8 mouse cellular contexts compared by ENCODE assay signal in genomic region chr4:62263133-62263844, GRCm38 (mm10). TPM values are rescaled to one million over a fixed set of nuclear protein-coding genes. Genes with fewer than 3 reads are reported as not detected.
DNase-seq lines count a peak whose midpoint lies in the region; ATAC-seq and TF ChIP-seq lines count a peak whose summit lies in the region.

No protein-coding gene starts in this region.

- 37% methylated on average over 7 of the region's 7 CpGs for WGBS in heart, postnatal 0 days
- WGBS in hindbrain, embryonic 16.5 days = 32% methylated on average over 7 of the region's 7 CpGs

- no peaks in the 10 kb centered on the region for H3K4me1 ChIP-seq in heart, postnatal 0 days (ENCODE audit: control insufficient read depth, insufficient read depth)
- no peaks in the 10 kb centered on the region for H3K4me1 ChIP-seq in testis, adult 2 months (ENCODE audit: control insufficient read depth, insufficient read depth, low read length)
- H3K4me1 ChIP-seq in hindbrain, embryonic 16.5 days (ENCODE audit: control insufficient read depth, insufficient read depth, low read depth, low read length) = no peaks in the 10 kb centered on the region

- TF ChIP-seq CTCF in heart, postnatal 0 days (IDR thresholded peaks at IDR 0.05; ENCODE audit: low read depth) = peak; percentile 7; the same call in 1 of the 2 replicates
- TF ChIP-seq CTCF in testis, adult 2 months (IDR thresholded peaks at IDR 0.05; ENCODE audit: control insufficient read depth, insufficient read depth, insufficient replicate concordance, low read depth, low read length) = no peak

- no peaks in the 10 kb centered on the region for H3K36me3 ChIP-seq in heart, postnatal 0 days (replicated peaks; ENCODE audit: control insufficient read depth, insufficient read depth, low read length)
- no peaks in the 10 kb centered on the region for H3K36me3 ChIP-seq in testis, adult 2 months (ENCODE audit: control insufficient read depth, insufficient read depth, low read length)
- no peaks in the 10 kb centered on the region for H3K36me3 ChIP-seq in hindbrain, embryonic 16.5 days (ENCODE audit: control insufficient read depth, insufficient read depth, low read length)

- no peak overlapping the region for H3K9ac ChIP-seq in heart, postnatal 0 days (replicated peaks; ENCODE audit: low read depth, low read length)
- H3K9ac ChIP-seq in hindbrain, embryonic 16.5 days (ENCODE audit: low read depth, low read length) = no peak overlapping the region

- TF ChIP-seq POLR2A in testis, adult 2 months (IDR thresholded peaks at IDR 0.05; ENCODE audit: control insufficient read depth, low read depth, low read length) = no peak

- no peaks in the 10 kb centered on the region for H3K27me3 ChIP-seq in heart, postnatal 0 days (ENCODE audit: control insufficient read depth, insufficient read depth, low read length)
- no peaks in the 10 kb centered on the region for H3K27me3 ChIP-seq in testis, adult 2 months (ENCODE audit: control insufficient read depth, insufficient read depth, low read length)
- H3K27me3 ChIP-seq in hindbrain, embryonic 16.5 days (replicated peaks; ENCODE audit: control insufficient read depth, insufficient read depth, low read length) = no peaks in the 10 kb centered on the region

- TF ChIP-seq EP300 in heart, postnatal 0 days (IDR thresholded peaks at IDR 0.05; ENCODE audit: low read depth) = no peak

- H3K27ac ChIP-seq in heart, postnatal 0 days (ENCODE audit: low read depth) = no peak overlapping the region
- no peak overlapping the region for H3K27ac ChIP-seq in testis, adult 2 months (ENCODE audit: control insufficient read depth, insufficient read depth, low read depth, low read length)
- no peak overlapping the region for H3K27ac ChIP-seq in hindbrain, embryonic 16.5 days (ENCODE audit: low read depth, low read length)

- no peak for ATAC-seq in heart, postnatal 0 days (ENCODE audit: insufficient read depth, low read depth)
- ATAC-seq in hindbrain, embryonic 16.5 days = peak; percentile 84

- H3K4me3 ChIP-seq in heart, postnatal 0 days (ENCODE audit: low read depth, low read length) = no peak overlapping the region
- peak overlapping the region; percentile 46; the same call in 1 of the 2 replicates for H3K4me3 ChIP-seq in testis, adult 2 months (ENCODE audit: control insufficient read depth, low read depth, low read length)
- H3K4me3 ChIP-seq in hindbrain, embryonic 16.5 days (ENCODE audit: low read length) = no peak overlapping the region

- no peak for DNase-seq in heart, postnatal 0 days (ENCODE audit: low spot score)
- no peak for DNase-seq in heart, adult 9 months (ENCODE audit: low spot score in 2 of 2)
- DNase-seq in testis, postnatal 14 days (ENCODE audit: low spot score) = no peak
- no peak for DNase-seq in adrenal gland, postnatal 14 days
- no peak for DNase-seq in spleen, postnatal 36 days (ENCODE audit: low spot score in 2 of 2)
- DNase-seq in left cerebral cortex, adult 11 months (ENCODE audit: low spot score) = no peak

- H3K9me3 ChIP-seq in heart, postnatal 0 days (replicated peaks; ENCODE audit: control insufficient read depth, low read length) = no peaks in the 10 kb centered on the region
- no peaks in the 10 kb centered on the region for H3K9me3 ChIP-seq in hindbrain, embryonic 16.5 days (ENCODE audit: control insufficient read depth, low read length)

- no peak overlapping the region for H3K4me2 ChIP-seq in heart, postnatal 0 days (ENCODE audit: low read depth, low read length)
- no peak overlapping the region for H3K4me2 ChIP-seq in hindbrain, embryonic 16.5 days (ENCODE audit: low read length)

RNA-seq across cellular contexts. Expression of gene Slc31a2, which starts 0.9 kb away (rescaled TPM):
- 31.4 and 33.2 TPM in 2 replicates for total RNA-seq in heart, postnatal 0 days (2014; rRNA removed; ENCODE audit: low replicate concordance)
- 15.6 and 16.7 TPM in 2 replicates for polyA plus RNA-seq in heart, postnatal 0 days (2015; fragmentation: Nextera tagmentation; extraction: Ambion mirVana)
- polyA plus RNA-seq in testis, adult 2 months (2012; rRNA removed) = 35.2 and 35.6 TPM in 2 replicates
- 17.7 and 18.2 TPM in 2 replicates for polyA plus RNA-seq in hindbrain, embryonic 16.5 days (2015; fragmentation: Nextera tagmentation; extraction: Ambion mirVana)
- 17.7 and 19.5 TPM in 2 replicates for total RNA-seq in adrenal gland, postnatal 14 days (2021)

RNA-seq across cellular contexts. Expression of gene Zfp37, which starts 32.4 kb away (rescaled TPM):
- total RNA-seq in heart, postnatal 0 days (2014; rRNA removed; ENCODE audit: low replicate concordance) = 4.5 and 9.5 TPM in 2 replicates
- polyA plus RNA-seq in heart, postnatal 0 days (2015; fragmentation: Nextera tagmentation; extraction: Ambion mirVana) = 2.8 TPM in 2 replicates
- 43.6 and 59.1 TPM in 2 replicates for polyA plus RNA-seq in testis, adult 2 months (2012; rRNA removed)
- polyA plus RNA-seq in hindbrain, embryonic 16.5 days (2015; fragmentation: Nextera tagmentation; extraction: Ambion mirVana) = 26.5 and 31.5 TPM in 2 replicates
- total RNA-seq in adrenal gland, postnatal 14 days (2021) = 5.2 and 6.9 TPM in 2 replicates
